Mouse (Mus musculus): ENCODE data around the gene Egfl7. TPM values are rescaled to one million over a fixed set of nuclear protein-coding genes. Genes with fewer than 3 reads are reported as not detected.
A peak's percentile ranks its signal among the peaks of the same experiment; 100 is the strongest.

Egfl7 gene
- polyA plus RNA-seq, 1 experiment = 80.4 TPM

DNA sequence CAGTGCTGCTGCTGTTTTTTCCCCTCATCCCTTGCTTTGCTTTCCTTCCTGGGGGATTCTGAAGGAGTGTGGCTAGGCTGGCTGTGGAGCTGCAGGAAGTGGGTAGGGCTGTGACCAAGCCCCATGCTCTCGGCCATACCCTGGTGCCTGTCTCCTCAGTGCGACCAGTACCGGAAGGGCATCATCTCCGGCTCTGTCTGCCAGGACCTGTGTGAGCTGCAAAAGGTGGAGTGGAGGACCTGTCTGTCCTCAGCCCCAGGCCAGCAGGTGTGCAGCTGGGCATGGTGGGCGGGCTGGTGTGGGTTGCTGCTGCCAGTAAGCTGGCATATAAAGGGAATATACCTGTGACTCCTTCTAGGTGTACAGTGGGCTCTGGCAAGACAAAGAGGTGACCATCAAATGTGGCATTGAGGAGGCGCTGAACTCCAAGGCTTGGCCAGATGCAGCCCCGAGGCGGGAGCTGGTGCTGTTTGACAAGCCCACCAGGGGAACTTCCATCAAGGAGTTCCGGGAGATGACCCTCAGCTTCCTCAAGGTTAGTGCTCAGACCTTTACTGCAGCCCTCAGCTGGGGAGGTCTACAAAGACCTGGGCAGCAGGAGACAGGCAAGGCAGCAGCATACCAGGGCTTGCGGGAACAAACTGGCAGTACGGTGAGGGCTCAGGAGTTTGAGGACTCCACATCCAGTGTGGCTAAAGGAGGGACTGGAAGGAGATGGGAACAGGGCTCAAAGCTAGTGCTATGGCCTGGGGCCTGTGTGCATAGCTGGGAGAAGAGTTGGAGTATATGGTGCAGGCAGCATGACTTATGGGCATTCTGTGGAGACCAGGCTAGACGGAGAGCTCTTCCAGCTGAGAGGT is 55.0 kb downstream of the Egfl7 start:
- WGBS = 71% methylated on average over 12 of the region's 12 CpGs
- DNase-seq (ENCODE audit: low read depth, low spot score) = no peak

DNA sequence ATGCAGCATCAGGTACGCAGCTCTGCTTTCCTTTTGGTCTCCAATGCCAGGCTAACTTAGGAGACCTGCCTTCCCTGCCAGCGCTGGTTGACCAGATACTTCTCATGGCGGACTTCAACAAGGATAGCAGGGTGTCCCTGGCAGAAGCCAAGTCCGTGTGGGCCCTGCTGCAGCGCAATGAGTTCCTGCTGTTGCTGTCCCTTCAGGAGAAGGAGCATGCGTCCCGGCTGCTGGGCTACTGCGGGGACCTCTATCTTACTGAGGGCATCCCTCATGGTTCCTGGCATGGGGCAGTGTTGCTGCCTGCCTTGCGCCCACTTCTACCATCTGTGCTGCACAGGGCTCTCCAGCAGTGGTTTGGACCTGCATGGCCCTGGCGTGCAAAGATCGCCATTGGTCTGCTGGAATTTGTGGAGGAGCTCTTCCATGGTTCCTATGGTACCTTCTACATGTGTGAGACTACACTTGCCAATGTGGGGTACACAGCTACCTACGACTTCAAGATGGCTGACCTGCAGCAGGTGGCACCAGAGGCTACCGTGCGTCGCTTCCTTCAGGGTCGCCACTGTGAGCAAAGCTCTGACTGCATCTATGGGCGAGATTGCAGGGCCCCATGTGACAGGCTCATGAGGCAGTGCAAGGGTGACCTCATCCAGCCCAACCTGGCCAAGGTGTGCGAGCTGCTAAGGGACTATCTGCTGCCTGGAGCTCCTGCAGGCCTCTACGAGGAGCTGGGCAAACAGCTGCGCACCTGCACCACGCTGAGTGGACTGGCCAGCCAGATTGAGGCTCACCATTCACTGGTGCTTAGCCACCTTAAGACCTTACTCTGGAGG is 55.9 kb downstream of the Egfl7 start:
- DNase-seq (ENCODE audit: low read depth, low spot score) = no peak
- 81% methylated on average over 21 of the region's 21 CpGs for WGBS

- 44% methylated on average over 2 of the region's 2 CpGs for WGBS
- DNase-seq (ENCODE audit: low read depth, low spot score) = no peak
These were observed 56.5 kb downstream of the Egfl7 start for GRCm38 (mm10) chr2:26636325-26636635.

DNA sequence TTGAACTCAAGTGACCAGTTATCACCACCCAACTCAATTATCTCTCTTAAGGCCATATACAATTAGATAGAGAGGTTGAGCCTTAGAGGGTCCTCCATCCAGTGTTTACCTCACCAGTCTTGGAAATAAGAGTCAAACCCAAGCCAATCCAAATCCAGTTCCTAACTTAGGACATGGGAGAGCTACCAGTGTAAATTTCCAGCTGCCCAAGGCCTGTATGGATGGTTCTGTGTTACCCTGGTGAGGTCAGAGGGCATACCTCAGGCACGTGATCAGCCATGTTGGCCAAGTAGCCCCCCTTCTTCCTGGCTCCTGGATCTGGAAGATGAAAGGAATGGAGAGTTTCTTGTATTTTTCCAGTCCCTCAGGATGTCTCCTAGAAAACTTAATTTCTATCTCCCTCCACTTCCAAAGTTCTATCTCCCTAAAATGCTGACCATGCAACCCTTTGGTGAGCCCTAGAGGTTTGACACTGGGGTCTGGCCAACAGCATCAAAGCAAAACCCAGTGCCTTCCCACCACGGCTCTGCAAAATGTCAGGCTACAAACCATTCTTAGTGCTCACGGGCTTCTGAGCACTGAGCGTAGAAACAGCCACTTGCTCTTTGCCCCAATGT is 57.6 kb downstream of the Egfl7 start:
- DNase-seq (ENCODE audit: low read depth, low spot score) = no peak
- 69% methylated on average over 4 of the region's 4 CpGs for WGBS

GRCm38 (mm10) chr2:26638039-26638438 is 58.2 kb downstream of the Egfl7 start:
- DNase-seq (ENCODE audit: low read depth, low spot score) = no peak
- 71% methylated on average over 5 of the region's 5 CpGs for WGBS

- no peak for DNase-seq (ENCODE audit: low read depth, low spot score)
- 44% methylated on average over 5 of the region's 5 CpGs for WGBS
These were observed 58.8 kb downstream of the Egfl7 start for GRCm38 (mm10) chr2:26638572-26638971.

- 4% methylated on average over 8 of the region's 8 CpGs for WGBS
- DNase-seq (ENCODE audit: low read depth, low spot score) = no peak
These were observed 59.3 kb downstream of the Egfl7 start for GRCm38 (mm10) chr2:26639083-26639482.

DNA sequence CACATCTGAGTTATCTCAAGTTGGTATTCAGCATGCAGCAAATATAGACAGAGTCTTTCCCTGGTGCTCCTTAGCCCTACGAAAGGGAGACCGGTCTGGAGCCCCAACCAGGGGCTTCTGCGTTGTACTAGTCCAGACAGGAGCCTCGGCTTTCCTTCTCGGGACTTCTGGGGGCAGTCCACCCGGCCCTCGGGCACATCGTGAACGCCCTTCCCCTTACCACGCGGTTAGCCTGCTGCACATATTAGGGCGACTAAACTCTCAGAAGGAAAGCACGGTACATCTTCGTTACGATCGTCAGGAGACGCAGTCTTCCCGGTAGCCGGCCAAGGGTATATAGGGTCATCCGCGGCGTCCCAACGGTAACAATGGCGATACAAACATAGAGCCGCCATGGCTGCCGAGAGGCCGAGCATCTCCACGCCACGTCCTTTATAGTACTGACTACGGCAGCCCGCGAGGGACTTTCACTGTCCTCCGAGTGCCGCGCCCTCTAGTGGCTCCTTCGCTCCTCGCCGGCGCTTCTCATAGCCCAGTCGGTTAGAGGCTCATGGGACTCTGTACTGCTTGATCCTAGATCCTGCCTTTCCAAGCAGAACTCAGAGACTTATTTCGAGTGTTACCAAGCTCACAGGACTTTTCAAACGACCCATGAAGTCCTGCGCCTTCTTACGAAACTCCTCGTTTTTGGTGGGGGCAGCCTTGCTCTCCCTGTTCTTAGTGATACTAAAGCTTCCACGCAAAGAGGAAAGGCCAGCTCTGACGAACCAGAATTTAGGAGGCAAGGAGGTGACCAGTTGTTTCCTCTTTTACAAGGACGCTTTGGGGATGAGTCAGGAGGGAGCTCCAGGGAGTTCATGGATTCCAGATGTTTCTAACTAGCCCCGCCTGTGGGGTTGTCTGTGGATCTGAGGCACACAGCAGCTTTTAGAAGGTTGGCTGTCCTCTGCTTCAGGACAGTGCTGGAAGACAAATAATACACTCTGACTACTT is 60.3 kb downstream of the Egfl7 start:
- DNase-seq (ENCODE audit: low read depth, low spot score) = peak; percentile 87
- 4% methylated on average over 49 of the region's 49 CpGs for WGBS

DNA sequence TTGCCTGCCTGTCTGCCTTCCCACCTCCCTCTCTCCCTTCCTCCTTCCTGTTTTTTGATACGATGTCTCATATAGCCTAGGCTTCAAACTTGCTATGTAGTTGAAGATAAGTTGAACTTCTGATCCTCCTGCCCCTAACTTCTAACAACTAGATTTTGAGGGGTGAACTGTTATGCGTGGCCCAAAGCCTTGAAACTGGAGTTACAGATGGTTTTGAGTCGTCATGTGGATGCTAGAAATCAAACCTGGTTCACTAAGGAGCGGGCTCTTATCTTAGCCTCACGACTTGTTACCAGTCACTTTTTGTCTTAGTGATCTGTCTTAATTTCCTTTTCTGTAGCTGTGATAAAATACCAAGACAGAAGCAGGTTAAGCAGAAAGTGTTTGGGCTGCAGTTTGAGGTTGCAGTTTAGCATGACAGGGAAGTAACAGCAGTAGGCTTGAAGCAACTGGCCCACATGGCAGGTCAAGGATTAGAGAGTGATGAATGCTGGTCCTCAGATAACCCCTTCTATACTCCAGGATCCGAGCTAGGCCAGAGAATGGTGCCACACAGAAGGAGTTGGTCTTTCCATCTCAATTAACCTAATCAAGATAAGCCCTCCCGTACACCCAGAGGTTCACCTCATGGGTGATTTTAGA is 61.3 kb downstream of the Egfl7 start:
- 88% methylated on average over 7 of the region's 7 CpGs for whole genome bisulfite sequencing
- no peak for DNase-seq (ENCODE audit: low read depth, low spot score)

Other genes with a start within 250 kb of the Egfl7 start
- gene Dnlz, start 227.9 kb upstream of the Egfl7 start, polyA plus RNA-seq (2012; rRNA removed) = 21.5 and 24.6 TPM in 2 replicates
- gene Card9, start 219.1 kb upstream of the Egfl7 start, polyA plus RNA-seq (2012; rRNA removed) = 13.3 and 41.9 TPM in 2 replicates
- 25.0 and 28.1 TPM in 2 replicates for gene Snapc4, start 199.4 kb upstream of the Egfl7 start, polyA plus RNA-seq (2012; rRNA removed)
- gene Entr1, start 190.7 kb upstream of the Egfl7 start, polyA plus RNA-seq (2012; rRNA removed) = 72.4 and 89.7 TPM in 2 replicates
- 32.9 and 40.9 TPM in 2 replicates for gene Pmpca, start 190.7 kb upstream of the Egfl7 start, polyA plus RNA-seq (2012; rRNA removed)
- gene Inpp5e, start 170.8 kb upstream of the Egfl7 start, polyA plus RNA-seq (2012; rRNA removed) = 12.7 and 22.3 TPM in 2 replicates
- gene Sec16a, start 134.8 kb upstream of the Egfl7 start, polyA plus RNA-seq (2012; rRNA removed) = 48.2 and 83.6 TPM in 2 replicates
- 7.3 and 12.8 TPM in 2 replicates for gene Notch1, start 63.4 kb upstream of the Egfl7 start, polyA plus RNA-seq (2012; rRNA removed)
- not detected in 2 replicates for gene Gm20532, start 6.6 kb downstream of the Egfl7 start, polyA plus RNA-seq (2012; rRNA removed)
- 342 and 435 TPM in 2 replicates for gene Agpat2, start 24.4 kb downstream of the Egfl7 start, polyA plus RNA-seq (2012; rRNA removed)
- gene Fam69b, start 48.4 kb downstream of the Egfl7 start, polyA plus RNA-seq (2012; rRNA removed) = 5.0 and 6.3 TPM in 2 replicates
- gene Lcn4, start 91.3 kb downstream of the Egfl7 start, polyA plus RNA-seq (2012; rRNA removed) = 0.11 TPM in 1 of 2 replicates, not detected in the other

Data from large intestine, adult 2 months (tissue).